Mouse (Mus musculus): ENCODE measurements around the gene St6galnac1. TPM values are rescaled to one million over a fixed set of nuclear protein-coding genes. Genes with fewer than 3 reads are reported as not detected.
"Not testable (repeated sequence)": the region's sequence is repeated elsewhere in the genome, so short reads cannot be mapped to it uniquely, and the experiment has no call there.

The St6galnac1 gene
- polyA plus RNA-seq, 1 experiment from 2014 or later, result not detected

DNA sequence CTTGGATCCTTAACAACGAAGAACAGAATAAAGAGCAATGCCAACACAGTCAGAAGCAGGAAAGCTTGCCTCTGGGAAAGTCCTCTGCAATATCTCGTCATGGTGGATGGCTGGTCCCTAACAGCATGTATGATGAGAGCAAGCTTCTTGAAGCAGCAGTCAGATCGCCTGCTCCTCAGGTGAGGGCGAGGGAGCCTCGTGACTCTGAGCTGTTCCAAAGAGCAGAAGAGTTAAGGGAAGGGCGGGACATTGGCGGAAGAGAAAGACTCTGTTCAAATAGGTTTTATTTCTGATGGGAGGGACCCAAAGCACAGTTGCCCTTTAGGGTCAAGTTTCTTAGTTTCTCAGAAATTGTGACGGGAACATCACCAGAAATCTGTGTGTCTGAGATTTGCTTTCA lies 25.6 kb downstream of the St6galnac1 start:
- Histone ChIP-seq H3K27ac (ENCODE audit: low read depth) (no peak overlapping the region), H3K27me3 (ENCODE audit: insufficient read depth, low read length) (no peaks in the 10 kb centered on the region), H3K4me1 (ENCODE audit: insufficient read depth) (no peaks in the 10 kb centered on the region), H3K4me3 (ENCODE audit: low read depth, low read length) (no peak overlapping the region), H3K36me3 (ENCODE audit: insufficient read depth) (no peaks in the 10 kb centered on the region), H3K9ac (no peak overlapping the region), H3K9me3 (ENCODE audit: low read depth, low read length) (no peaks in the 10 kb centered on the region), H3K4me2 (no peak overlapping the region)
- no peak for TF ChIP-seq CTCF (IDR thresholded peaks at IDR 0.05; ENCODE audit: low read depth)
- ATAC-seq (ENCODE audit: insufficient read depth) (no peak), DNase-seq (no peak)
- WGBS, result 69% methylated on average over 8 of the region's 8 CpGs

DNA sequence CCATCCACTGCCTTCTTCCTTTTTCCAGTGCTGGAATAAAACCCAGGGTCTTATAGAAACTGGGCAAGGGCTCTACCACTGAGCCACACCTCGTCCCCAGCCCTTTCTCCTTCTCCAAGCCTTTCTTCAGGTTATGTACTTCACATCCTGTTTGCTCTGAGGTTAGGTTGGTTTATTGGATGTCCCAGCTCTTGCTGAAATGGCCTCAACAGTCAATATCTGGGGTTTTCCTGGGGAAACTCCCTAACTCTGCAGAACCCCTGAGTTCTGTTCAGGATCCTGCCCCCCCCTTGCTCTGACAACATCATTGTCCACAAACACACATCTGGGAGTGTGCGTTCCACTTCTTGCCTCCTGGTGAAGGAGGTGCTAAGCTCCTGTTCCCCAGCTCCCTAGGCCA lies 26.6 kb downstream of the St6galnac1 start:
- not testable (repeated sequence) for H3K36me3 ChIP-seq (ENCODE audit: insufficient read depth); H3K4me3 ChIP-seq (ENCODE audit: low read depth, low read length); H3K27me3 ChIP-seq (ENCODE audit: insufficient read depth, low read length); ATAC-seq (ENCODE audit: insufficient read depth); DNase-seq; H3K27ac ChIP-seq (ENCODE audit: low read depth); H3K4me1 ChIP-seq (ENCODE audit: insufficient read depth); H3K9me3 ChIP-seq (ENCODE audit: low read depth, low read length); H3K4me2 ChIP-seq; H3K9ac ChIP-seq
- 71% methylated on average over 2 of the region's 2 CpGs for WGBS

DNA sequence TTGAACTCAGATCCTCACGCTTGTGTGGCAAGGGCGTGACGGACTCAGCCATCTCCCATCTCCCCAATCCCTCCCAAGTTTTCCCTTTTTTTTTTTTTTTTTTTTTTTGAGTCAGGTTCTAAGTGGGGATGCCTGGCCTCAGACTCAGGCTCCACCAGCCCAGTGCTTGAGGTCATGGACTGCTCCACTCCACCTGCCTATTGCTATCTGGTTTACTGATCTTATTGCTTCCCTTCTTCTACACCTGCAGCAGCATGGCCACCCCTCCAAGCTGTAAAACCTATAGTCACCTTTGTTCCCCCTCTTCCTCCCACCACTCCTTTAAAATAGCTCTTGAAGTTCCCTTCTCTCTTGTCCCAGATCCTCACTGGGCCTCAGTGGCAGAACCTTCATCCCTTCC lies 28.5 kb downstream of the St6galnac1 start:
- ATAC-seq (ENCODE audit: insufficient read depth); H3K27ac ChIP-seq (ENCODE audit: low read depth); H3K9ac ChIP-seq; H3K36me3 ChIP-seq (ENCODE audit: insufficient read depth); H3K4me3 ChIP-seq (ENCODE audit: low read depth, low read length); H3K27me3 ChIP-seq (ENCODE audit: insufficient read depth, low read length); DNase-seq; H3K4me1 ChIP-seq (ENCODE audit: insufficient read depth); H3K9me3 ChIP-seq (ENCODE audit: low read depth, low read length); H3K4me2 ChIP-seq: not testable (repeated sequence)
- 93% methylated on average over 3 of the region's 3 CpGs for WGBS

DNA sequence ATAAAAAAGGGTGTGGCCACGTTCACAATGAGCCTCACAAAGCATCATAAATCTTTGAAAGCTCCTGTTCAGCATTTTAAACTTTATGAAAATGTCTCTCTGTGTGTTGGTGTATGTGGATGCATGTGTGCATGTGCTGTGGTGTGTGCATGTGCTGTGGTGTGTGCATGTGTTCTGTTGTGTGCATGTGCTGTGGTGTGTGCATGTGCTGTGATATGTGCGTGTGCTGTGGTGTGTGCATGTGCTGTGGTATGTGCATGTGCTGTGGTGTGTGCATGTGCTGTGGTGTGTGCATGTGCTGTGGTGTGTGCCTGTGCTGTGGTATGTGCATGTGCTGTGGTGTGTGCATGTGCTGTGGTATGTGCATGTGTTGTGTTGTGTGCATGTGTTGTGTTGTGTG lies 29.9 kb downstream of the St6galnac1 start:
- H3K9ac ChIP-seq; ATAC-seq (ENCODE audit: insufficient read depth); H3K27ac ChIP-seq (ENCODE audit: low read depth); H3K4me2 ChIP-seq; H3K4me3 ChIP-seq (ENCODE audit: low read depth, low read length); H3K9me3 ChIP-seq (ENCODE audit: low read depth, low read length); H3K4me1 ChIP-seq (ENCODE audit: insufficient read depth); H3K36me3 ChIP-seq (ENCODE audit: insufficient read depth); H3K27me3 ChIP-seq (ENCODE audit: insufficient read depth, low read length); DNase-seq: not testable (repeated sequence)
- WGBS, result 65% methylated on average over 2 of the region's 2 CpGs

DNA sequence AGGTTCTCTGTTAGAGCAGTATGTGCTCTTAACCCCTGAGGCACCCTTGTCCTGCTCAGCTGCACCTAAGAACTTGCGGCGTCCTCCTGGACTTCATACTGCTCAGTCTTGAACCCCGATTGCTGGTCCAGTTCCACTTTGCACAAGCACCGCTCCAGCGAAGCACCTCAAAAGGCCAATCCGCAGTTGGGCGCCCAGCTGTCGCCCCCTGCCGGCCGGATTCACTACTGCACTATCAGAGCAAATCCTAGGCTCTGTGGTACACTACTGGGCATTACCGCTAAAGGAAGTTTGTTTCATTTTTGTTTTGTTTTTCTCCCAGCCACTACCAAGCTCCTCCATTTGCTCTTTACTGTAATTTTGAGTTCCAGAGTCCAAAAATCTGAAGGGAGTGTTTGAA lies 36.9 kb downstream of the St6galnac1 start:
- peak; percentile 67 for TF ChIP-seq CTCF (IDR thresholded peaks at IDR 0.05; ENCODE audit: low read depth)
- peak; percentile 19 for DNase-seq
- H3K9ac ChIP-seq, result no peak overlapping the region
- no peaks in the 10 kb centered on the region for H3K36me3 ChIP-seq (ENCODE audit: insufficient read depth)
- H3K9me3 ChIP-seq (ENCODE audit: low read depth, low read length), result no peaks in the 10 kb centered on the region
- H3K4me3 ChIP-seq (ENCODE audit: low read depth, low read length), result no peak overlapping the region
- H3K27ac ChIP-seq (ENCODE audit: low read depth), result no peak overlapping the region
- no peak overlapping the region for H3K4me2 ChIP-seq
- WGBS, result 43% methylated on average over 11 of the region's 11 CpGs
- no peaks in the 10 kb centered on the region for H3K27me3 ChIP-seq (ENCODE audit: insufficient read depth, low read length)
- no peaks in the 10 kb centered on the region for H3K4me1 ChIP-seq (ENCODE audit: insufficient read depth)
- ATAC-seq (ENCODE audit: insufficient read depth), result no peak

DNA sequence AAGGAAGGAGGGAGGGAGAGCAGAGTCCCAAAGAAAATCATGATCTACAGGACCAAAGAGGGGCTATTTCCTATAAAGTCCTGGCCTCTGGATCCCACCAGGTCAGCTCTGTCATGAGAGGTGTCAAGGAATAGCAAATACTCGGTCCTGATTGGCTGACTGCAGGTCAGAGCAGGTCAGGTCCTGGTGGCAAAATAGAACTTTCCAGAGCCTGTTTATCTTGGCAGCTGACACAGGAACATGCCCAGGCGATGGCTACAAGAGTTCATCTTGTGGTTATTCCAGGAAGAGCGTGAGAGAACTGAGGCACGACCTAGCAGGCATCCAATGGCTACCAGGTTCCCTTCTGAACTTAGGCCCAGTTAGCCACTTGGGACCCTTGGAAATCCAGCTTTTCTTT lies 42.8 kb downstream of the St6galnac1 start:
- H3K4me3 ChIP-seq (ENCODE audit: low read depth, low read length), result no peak overlapping the region
- 68% methylated on average over 4 of the region's 4 CpGs for WGBS
- ATAC-seq (ENCODE audit: insufficient read depth) (no peak), DNase-seq (no peak)
- H3K9me3 ChIP-seq (ENCODE audit: low read depth, low read length), result no peaks in the 10 kb centered on the region
- no peaks in the 10 kb centered on the region for H3K27me3 ChIP-seq (ENCODE audit: insufficient read depth, low read length)
- no peaks in the 10 kb centered on the region for H3K36me3 ChIP-seq (ENCODE audit: insufficient read depth)
- no peak overlapping the region for H3K9ac ChIP-seq
- no peak overlapping the region for H3K4me2 ChIP-seq
- no peak for TF ChIP-seq CTCF (IDR thresholded peaks at IDR 0.05; ENCODE audit: low read depth)
- H3K4me1 ChIP-seq (ENCODE audit: insufficient read depth), result no peaks in the 10 kb centered on the region
- H3K27ac ChIP-seq (ENCODE audit: low read depth), result no peak overlapping the region

DNA sequence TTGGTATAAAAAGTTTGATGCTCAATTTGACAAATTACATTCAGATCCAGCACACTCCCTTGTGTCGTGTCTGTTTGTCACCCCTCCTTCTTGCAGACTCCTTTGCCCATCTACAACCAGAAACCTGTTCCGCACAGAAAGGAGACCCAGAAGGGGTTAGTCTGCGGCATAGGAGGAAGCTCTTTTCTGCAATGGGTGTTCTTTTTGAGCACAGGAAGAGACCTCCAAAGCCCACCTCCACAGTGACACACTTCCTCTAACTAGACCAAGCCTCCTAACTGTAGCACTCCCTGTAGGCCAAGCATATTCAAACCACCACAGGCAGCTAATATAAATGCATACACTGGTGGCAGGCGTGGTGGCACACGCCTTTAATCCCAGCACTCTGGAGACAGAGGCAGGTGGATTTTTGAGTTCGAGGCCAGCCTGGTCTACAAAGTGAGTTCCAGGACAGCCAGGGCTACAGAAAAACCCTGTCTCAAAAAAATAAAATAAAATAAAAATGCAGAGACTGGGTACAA lies 44.2 kb downstream of the St6galnac1 start:
- not testable (repeated sequence) for H3K4me1 ChIP-seq (ENCODE audit: insufficient read depth); H3K4me3 ChIP-seq (ENCODE audit: low read depth, low read length); H3K27ac ChIP-seq (ENCODE audit: low read depth); H3K27me3 ChIP-seq (ENCODE audit: insufficient read depth, low read length); H3K9me3 ChIP-seq (ENCODE audit: low read depth, low read length); H3K9ac ChIP-seq; DNase-seq; ATAC-seq (ENCODE audit: insufficient read depth); H3K36me3 ChIP-seq (ENCODE audit: insufficient read depth); H3K4me2 ChIP-seq
- 87% methylated on average over 6 of the region's 6 CpGs for WGBS

Data from lung, embryonic 14.5 days (tissue).